Mouse (Mus musculus) brain, embryonic 18.5 days (tissue): ENCODE results near the gene Oxct2b.
A peak's percentile ranks its signal among the peaks of the same experiment; 100 is the strongest.
"Not testable (repeated sequence)": the region's sequence is repeated elsewhere in the genome, so short reads cannot be mapped to it uniquely, and the experiment has no call there.

Experiments
- DNase-seq: peaks from one replicate; pipeline ENCODE4 v3.0.0-alpha.2; 2012; ENCODE audit warnings: low read depth, low spot score

Gene Oxct2b

GRCm38 (mm10) chr4:123112216-123112764 lies 3.8 kb upstream of the Oxct2b start:
- no peak for DNase-seq

- not testable (repeated sequence) for DNase-seq
Observed at GRCm38 (mm10) chr4:123114651-123115050, 1.4 kb upstream of the Oxct2b start.

DNA sequence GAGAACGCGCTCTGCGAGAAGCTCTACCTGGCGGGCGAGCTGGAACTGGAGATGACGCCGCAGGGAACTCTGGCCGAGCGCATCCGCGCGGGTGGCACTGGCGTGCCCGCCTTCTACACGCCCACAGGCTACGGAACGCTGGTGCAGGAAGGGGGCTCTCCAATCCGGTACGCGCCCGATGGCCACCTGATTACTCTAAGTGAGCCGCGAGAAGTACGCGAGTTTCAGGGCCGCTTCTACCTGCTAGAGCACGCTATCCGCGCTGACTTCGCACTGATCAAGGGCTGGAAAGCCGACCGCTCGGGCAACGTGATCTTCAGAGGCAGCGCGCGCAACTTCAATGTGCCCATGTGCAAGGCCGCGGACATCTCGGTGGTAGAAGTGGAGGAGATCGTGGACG lies 574 bp downstream of the Oxct2b start:
- not testable (repeated sequence) for DNase-seq

GRCm38 (mm10) chr4:123121286-123121685 lies 5.2 kb downstream of the Oxct2b start:
- no peak for DNase-seq

GRCm38 (mm10) chr4:123126626-123127025 lies 10.6 kb downstream of the Oxct2b start:
- DNase-seq = no peak

DNA sequence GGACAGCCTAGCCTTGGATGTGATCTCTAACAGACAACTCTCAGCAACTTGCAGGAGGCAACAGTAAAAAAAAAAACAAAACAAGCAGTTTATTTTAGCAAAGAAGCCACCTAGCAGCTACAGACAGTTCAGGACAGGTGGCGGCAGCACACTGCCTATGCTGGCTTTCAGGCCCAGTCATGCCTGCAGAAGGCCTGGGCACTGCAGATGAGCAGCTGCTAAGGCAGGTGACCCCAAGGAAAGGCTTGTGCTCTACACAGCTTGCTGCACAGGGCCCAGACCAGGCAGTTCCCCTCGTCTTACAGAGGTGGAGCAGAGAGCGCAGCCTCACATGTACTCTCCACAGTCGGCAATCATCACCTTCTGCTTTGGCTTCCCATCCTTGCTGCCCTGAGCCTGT lies 11.0 kb downstream of the Oxct2b start:
- no peak for DNase-seq

- no peak for DNase-seq
Observed at GRCm38 (mm10) chr4:123137551-123137950, 21.5 kb downstream of the Oxct2b start.

GRCm38 (mm10) chr4:123139513-123140154 lies 23.6 kb downstream of the Oxct2b start, which contains the start of gene Ppie:
Gene Ppie, minus strand, starts transcription at chr4:123139951.
- DNase-seq = peak; percentile 66

DNA sequence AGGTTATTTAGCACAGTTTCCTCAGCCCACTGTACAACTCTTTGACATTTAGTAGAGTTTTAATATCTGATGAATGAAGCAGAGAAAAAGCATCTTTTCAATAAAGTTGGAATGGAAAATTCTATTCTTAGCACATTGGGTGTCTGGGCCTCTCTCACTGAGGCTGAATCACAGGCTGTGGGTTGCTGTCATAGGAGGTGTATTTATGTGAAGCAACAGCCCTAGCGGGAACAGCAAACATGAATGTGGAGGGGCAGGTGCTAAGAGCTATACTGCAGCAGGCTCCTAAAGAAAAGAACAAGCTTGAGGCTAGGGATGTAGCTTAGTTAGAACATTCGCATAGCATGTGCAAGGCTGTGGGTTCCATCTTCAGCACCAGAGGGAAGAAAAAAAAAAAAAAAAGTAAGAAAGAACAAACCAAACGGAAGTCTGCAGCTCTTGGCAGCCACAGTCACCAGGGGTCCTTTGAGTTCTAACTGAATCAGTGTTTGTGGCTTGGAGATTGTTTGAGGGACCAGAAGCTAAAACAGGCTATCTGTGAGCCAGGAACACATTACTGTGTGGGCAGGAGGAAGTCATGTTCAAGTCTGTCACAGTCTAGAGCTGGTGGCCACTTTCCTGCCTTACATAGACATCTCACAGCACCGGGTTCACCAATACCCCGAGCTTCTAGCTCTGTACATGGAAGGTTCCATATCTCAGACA lies 31.5 kb downstream of the Oxct2b start:
- no peak for DNase-seq

DNA sequence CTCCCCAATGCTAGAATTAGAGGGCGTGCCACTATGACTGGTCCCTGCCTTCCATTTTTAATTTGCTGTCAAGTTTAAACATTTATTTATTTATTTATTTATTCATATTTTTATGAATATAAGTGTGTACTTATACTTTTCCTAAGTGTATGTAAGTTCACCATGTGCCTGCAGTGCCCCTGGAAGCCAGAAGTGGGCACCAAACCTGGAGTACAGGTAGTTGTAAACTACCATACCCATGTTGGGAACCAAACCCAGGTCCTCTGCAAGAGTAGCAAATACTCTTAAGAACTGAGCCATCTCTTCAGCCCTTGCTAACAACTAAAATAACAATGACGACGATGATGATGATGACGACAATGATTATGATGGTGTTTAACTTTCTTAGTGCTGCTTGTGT lies 35.9 kb downstream of the Oxct2b start:
- DNase-seq = no peak

DNA sequence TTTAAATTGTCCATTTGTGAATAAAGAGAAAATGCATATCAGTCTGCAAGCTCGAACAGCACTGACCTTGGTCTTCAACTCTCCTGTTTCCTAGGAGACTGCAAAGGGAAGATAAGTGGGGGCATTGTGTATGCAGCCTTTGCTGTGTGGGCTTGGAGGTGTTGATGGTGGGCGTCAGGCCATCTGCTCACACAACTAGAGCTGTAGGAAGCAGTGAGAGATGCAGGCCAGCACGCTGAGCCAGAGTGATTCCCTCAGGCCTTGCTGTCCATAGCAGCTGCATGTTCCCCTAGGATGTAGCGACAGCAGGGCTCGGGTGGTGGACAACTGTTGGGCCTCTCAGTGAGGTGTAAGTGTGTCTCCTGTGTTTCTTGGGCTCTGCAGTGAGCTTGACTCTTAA lies 36.9 kb downstream of the Oxct2b start:
- no peak for DNase-seq

GRCm38 (mm10) chr4:123155004-123155403 lies 38.9 kb downstream of the Oxct2b start:
- peak; percentile 30 for DNase-seq

DNA sequence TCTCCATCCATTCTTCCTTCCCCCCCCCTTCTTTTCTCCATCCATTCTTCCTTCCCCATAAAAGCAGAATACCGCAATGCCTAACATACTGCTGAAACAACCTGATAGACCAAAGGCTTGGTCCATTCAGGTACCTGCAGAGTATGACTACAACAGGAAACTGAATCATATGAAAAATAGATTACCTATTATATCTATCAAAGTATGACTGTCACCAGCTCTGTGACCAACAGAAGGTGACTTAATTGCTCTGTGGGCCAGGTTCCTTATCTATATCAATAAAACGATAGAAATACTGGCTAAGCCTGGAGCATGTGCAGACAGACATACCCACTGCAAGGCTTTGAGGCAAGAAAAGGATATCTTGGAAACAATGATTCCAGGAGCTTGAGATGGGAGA lies 39.4 kb downstream of the Oxct2b start:
- no peak for DNase-seq

DNA sequence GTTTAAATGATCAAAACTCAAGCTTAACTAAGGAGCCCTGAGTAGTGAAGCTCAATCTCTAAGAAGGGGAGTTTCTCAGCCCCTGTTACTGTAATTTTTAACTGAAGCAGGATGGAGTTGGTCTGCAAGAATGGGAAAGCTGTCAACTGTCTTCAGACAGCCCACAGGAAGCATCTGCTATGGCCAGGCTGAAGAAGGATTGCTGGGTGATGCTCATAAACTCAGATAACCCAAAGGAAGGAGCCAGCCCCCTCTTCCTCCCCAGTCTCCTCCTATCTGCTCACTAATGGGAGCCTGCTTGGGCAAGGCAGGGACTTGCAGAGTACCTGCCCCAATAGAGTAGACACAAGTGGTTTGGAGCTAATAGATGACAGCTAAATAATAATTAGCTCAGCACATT lies 39.8 kb downstream of the Oxct2b start:
- DNase-seq = no peak

DNA sequence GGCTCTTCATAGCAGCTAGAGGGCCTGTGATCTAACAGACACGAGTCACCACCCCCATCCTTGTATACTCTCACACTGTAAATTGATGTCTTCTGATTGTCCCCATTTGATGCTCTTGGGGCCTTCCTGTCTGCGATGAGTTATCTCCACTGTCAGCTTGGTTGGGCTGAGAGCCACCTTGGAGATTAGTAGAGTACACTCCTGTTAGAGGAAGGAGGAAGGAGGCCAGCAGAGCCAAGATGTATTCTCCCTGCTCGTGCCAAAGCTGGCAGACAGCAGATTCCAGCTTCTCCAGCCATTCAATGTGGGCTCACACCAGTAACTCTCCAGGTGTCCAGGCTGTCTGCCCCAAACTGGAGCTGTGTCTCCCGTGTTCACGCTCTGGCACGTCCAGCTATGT lies 44.5 kb downstream of the Oxct2b start:
- no peak for DNase-seq

GRCm38 (mm10) chr4:123161251-123161650 lies 45.2 kb downstream of the Oxct2b start:
- DNase-seq = not testable (repeated sequence)

DNA sequence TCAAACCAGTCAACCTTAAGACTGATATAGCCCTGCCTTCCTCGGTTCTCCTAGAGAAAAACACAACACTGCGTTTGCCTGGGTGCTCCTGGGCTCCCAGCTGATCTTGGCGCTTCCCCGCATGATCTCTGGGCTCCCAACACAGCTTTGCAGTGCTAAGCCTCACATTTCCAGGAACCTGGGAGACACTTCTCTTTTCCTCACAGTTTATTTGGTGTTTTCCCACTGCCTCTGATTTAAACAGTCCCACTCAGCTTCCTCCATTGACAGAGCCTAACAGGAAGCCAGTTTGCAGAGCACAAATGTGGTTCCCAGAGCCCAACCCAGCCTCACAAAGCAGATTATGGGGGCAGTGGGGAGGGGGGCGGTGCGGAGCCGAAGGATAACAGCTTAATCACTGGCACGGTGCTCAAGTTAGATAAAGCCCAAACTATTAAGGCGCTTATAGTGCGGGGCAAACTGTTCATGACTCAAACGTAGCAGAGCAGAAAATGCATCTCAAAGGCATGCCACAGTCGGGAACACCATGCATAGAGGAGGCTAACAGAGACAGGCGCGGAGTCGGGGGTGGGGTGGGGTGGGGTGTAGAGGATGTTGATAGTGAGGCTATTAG lies 46.3 kb downstream of the Oxct2b start:
- no peak for DNase-seq

DNA sequence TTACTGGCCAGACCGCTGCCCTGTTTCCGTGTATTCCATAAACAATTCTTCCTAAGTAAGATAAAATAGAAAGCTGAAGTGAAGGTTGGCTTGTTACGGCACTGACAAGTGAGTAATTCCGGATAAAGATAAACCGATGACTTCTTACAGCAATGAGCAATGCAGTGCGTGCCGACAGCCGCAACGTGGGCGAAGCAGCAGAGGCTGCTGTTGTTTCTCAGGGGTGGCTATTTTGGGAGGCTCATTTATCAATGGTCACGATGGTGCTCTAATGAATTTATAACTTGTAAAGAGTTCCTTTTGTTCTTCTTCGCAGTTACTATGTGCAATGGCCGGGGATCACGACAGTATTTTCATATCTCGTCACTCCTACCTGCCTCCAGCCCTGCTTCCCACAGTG lies 48.1 kb downstream of the Oxct2b start:
- DNase-seq = no peak
